21 mouse cellular contexts compared by ENCODE assay signal in the genomic region with DNA sequence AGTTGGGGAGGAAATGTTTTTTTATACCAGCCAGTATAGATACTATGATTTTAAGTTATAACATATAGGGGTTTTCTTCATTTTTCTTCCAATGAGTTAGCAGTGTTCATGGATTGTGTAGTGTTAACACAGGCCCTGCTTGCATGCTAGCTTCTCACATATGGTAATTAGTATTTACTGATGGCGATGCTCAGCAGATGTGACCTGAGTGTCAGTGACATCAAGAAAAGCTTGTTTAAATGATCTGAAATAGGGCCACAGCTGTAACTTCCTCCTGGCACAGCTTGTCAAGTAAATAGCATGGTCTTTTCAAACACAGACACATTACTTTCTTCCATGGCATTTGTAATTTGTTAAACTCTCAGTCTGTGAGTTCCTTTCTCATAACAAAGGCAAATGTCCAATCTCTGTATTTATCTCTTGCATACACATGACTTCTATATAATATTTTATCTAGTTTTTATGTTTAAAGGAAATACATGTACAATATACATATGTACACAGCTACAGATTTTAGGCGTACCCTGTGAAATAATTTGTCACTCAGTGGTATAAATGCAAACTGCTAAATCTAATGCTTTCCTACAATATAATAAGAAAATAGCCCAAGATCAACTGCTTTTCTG. TPM values are rescaled to one million over a fixed set of nuclear protein-coding genes. Genes with fewer than 3 reads are reported as not detected.
DNase-seq lines count a peak whose midpoint lies in the region; ATAC-seq lines count a peak whose summit lies in the region.
"Had no signal": no experiment of that assay in that cellular context is flagged by ENCODE, and none has a peak within 500 bp of the region (broad histone marks: within the 10 kb centered on the region; RNA-seq: fewer than 3 reads in every experiment).

No protein-coding gene starts in this region.

- no peaks in the 10 kb centered on the region for H3K4me1 ChIP-seq in hindbrain, embryonic 11.5 days (replicated peaks; ENCODE audit: control insufficient read depth, insufficient read depth, low read length)
- H3K4me1 ChIP-seq in hindbrain, embryonic 14.5 days (replicated peaks; ENCODE audit: control insufficient read depth, insufficient read depth, low read length) = no peaks in the 10 kb centered on the region
- peaks cover 7% of the 10 kb centered on the region; the same call in 1 of the 2 replicates for H3K4me1 ChIP-seq in lung, embryonic 15.5 days
- H3K4me1 ChIP-seq in midbrain, embryonic 13.5 days (replicated peaks) = no peaks in the 10 kb centered on the region
- H3K4me1 ChIP-seq in midbrain, embryonic 16.5 days (ENCODE audit: control insufficient read depth, insufficient read depth, low read length) = no peaks in the 10 kb centered on the region
- H3K4me1 ChIP-seq: embryonic facial prominence, embryonic 12.5 days; heart, embryonic 12.5 days; hindbrain, embryonic 10.5 days; intestine, embryonic 15.5 days had no signal

- WGBS in hindbrain, embryonic 11.5 days = 80% methylated on average over 2 of the region's 2 CpGs
- WGBS in hindbrain, embryonic 14.5 days = 63% methylated on average over 2 of the region's 2 CpGs
- 45% methylated on average over 2 of the region's 2 CpGs for WGBS in lung, embryonic 15.5 days
- WGBS in midbrain, embryonic 13.5 days = 72% methylated on average over 2 of the region's 2 CpGs
- WGBS in midbrain, embryonic 16.5 days = 66% methylated on average over 2 of the region's 2 CpGs

- H3K4me3 ChIP-seq in hindbrain, embryonic 11.5 days (ENCODE audit: low read depth, low read length) = no peak overlapping the region
- no peak overlapping the region for H3K4me3 ChIP-seq in hindbrain, embryonic 14.5 days (replicated peaks; ENCODE audit: low read length)
- no peak overlapping the region for H3K4me3 ChIP-seq in lung, embryonic 15.5 days
- no peak overlapping the region for H3K4me3 ChIP-seq in midbrain, embryonic 13.5 days (replicated peaks)
- no peak overlapping the region for H3K4me3 ChIP-seq in midbrain, embryonic 16.5 days (ENCODE audit: low read depth, low read length)
- H3K4me3 ChIP-seq: embryonic facial prominence, embryonic 12.5 days; gastrocnemius, adult 2 months; heart, embryonic 12.5 days; hindbrain, embryonic 10.5 days; intestine, embryonic 15.5 days had no signal

- H3K4me2 ChIP-seq in hindbrain, embryonic 11.5 days (replicated peaks; ENCODE audit: low read depth, low read length) = no peak overlapping the region
- H3K4me2 ChIP-seq in hindbrain, embryonic 14.5 days (replicated peaks) = no peak overlapping the region
- no peak overlapping the region for H3K4me2 ChIP-seq in lung, embryonic 15.5 days
- no peak overlapping the region for H3K4me2 ChIP-seq in midbrain, embryonic 13.5 days (replicated peaks)
- no peak overlapping the region for H3K4me2 ChIP-seq in midbrain, embryonic 16.5 days (ENCODE audit: low read length)
- H3K4me2 ChIP-seq: embryonic facial prominence, embryonic 12.5 days; heart, embryonic 12.5 days; intestine, embryonic 15.5 days had no signal

- no peak for DNase-seq in hindbrain, embryonic 11.5 days (ENCODE audit: low spot score)
- DNase-seq in hindbrain, embryonic 14.5 days (ENCODE audit: low spot score) = no peak
- DNase-seq in lung, postnatal 25 days (ENCODE audit: low spot score) = no peak
- DNase-seq in B cell, adult 2 months = no peak
- DNase-seq: adrenal gland, adult 8-10 months; adrenal gland, postnatal 36 days; cerebellum, adult 11-12 months; cerebellum, adult 9-10 months; cerebellum, postnatal 25 days; gastrocnemius, adult 2 months; gastrocnemius, postnatal 25 days had no signal

- H3K9ac ChIP-seq in hindbrain, embryonic 11.5 days (ENCODE audit: low read depth, low read length) = no peak overlapping the region
- H3K9ac ChIP-seq in hindbrain, embryonic 14.5 days = no peak overlapping the region
- no peak overlapping the region for H3K9ac ChIP-seq in lung, embryonic 15.5 days
- H3K9ac ChIP-seq in midbrain, embryonic 13.5 days (replicated peaks) = no peak overlapping the region
- H3K9ac ChIP-seq in midbrain, embryonic 16.5 days (ENCODE audit: low read depth, low read length) = no peak overlapping the region
- H3K9ac ChIP-seq: embryonic facial prominence, embryonic 12.5 days; heart, embryonic 12.5 days; intestine, embryonic 15.5 days had no signal

- no peaks in the 10 kb centered on the region for H3K9me3 ChIP-seq in hindbrain, embryonic 11.5 days (ENCODE audit: control insufficient read depth, low read length)
- no peaks in the 10 kb centered on the region for H3K9me3 ChIP-seq in hindbrain, embryonic 14.5 days (ENCODE audit: control insufficient read depth, low read length)
- no peaks in the 10 kb centered on the region for H3K9me3 ChIP-seq in lung, embryonic 15.5 days
- no peaks in the 10 kb centered on the region for H3K9me3 ChIP-seq in midbrain, embryonic 13.5 days
- no peaks in the 10 kb centered on the region for H3K9me3 ChIP-seq in midbrain, embryonic 16.5 days (replicated peaks; ENCODE audit: control insufficient read depth, low read length, poor library complexity, severe bottlenecking)
- H3K9me3 ChIP-seq: embryonic facial prominence, embryonic 12.5 days; G1E; heart, embryonic 12.5 days; hindbrain, embryonic 10.5 days; intestine, embryonic 15.5 days had no signal

- H3K27me3 ChIP-seq in hindbrain, embryonic 11.5 days (ENCODE audit: control insufficient read depth, insufficient read depth, low read length) = no peaks in the 10 kb centered on the region
- H3K27me3 ChIP-seq in hindbrain, embryonic 14.5 days (ENCODE audit: control insufficient read depth, insufficient read depth, low read length) = no peaks in the 10 kb centered on the region
- no peaks in the 10 kb centered on the region for H3K27me3 ChIP-seq in lung, embryonic 15.5 days
- no peaks in the 10 kb centered on the region for H3K27me3 ChIP-seq in midbrain, embryonic 13.5 days
- no peaks in the 10 kb centered on the region for H3K27me3 ChIP-seq in midbrain, embryonic 16.5 days (ENCODE audit: control insufficient read depth, insufficient read depth, low read depth, low read length)
- H3K27me3 ChIP-seq: embryonic facial prominence, embryonic 12.5 days; heart, embryonic 12.5 days; intestine, embryonic 15.5 days had no signal

- no peak overlapping the region for H3K27ac ChIP-seq in hindbrain, embryonic 11.5 days (ENCODE audit: low read depth, low read length)
- no peak overlapping the region for H3K27ac ChIP-seq in hindbrain, embryonic 14.5 days
- H3K27ac ChIP-seq in lung, embryonic 15.5 days = no peak overlapping the region
- H3K27ac ChIP-seq in midbrain, embryonic 13.5 days = no peak overlapping the region
- H3K27ac ChIP-seq in midbrain, embryonic 16.5 days (ENCODE audit: low read length) = no peak overlapping the region
- H3K27ac ChIP-seq: embryonic facial prominence, embryonic 12.5 days; gastrocnemius, adult 2 months; hindbrain, embryonic 10.5 days; intestine, embryonic 15.5 days had no signal

- H3K36me3 ChIP-seq in hindbrain, embryonic 11.5 days (ENCODE audit: control insufficient read depth, insufficient read depth, low read length) = no peaks in the 10 kb centered on the region
- H3K36me3 ChIP-seq in hindbrain, embryonic 14.5 days (replicated peaks; ENCODE audit: control insufficient read depth, insufficient read depth) = no peaks in the 10 kb centered on the region
- no peaks in the 10 kb centered on the region for H3K36me3 ChIP-seq in lung, embryonic 15.5 days
- no peaks in the 10 kb centered on the region for H3K36me3 ChIP-seq in midbrain, embryonic 13.5 days
- H3K36me3 ChIP-seq in midbrain, embryonic 16.5 days (ENCODE audit: control insufficient read depth, insufficient read depth, low read length) = no peaks in the 10 kb centered on the region
- H3K36me3 ChIP-seq: embryonic facial prominence, embryonic 12.5 days; G1E; heart, embryonic 12.5 days; hindbrain, embryonic 10.5 days; intestine, embryonic 15.5 days had no signal

- 0 out of 2 replicates have a peak, but pooled peaks have one; percentile 38 for ATAC-seq in hindbrain, embryonic 11.5 days (ENCODE audit: low FRiP score)
- no peak for ATAC-seq in hindbrain, embryonic 14.5 days (ENCODE audit: low FRiP score)
- peak; percentile 76; the same call in 1 of the 2 replicates for ATAC-seq in lung, embryonic 15.5 days (ENCODE audit: borderline replicate concordance, extremely low read depth, low FRiP score, low TSS enrichment)
- ATAC-seq in midbrain, embryonic 13.5 days = 0 out of 2 replicates have a peak, but pooled peaks have one; percentile 27
- no peak for ATAC-seq in midbrain, embryonic 16.5 days
- ATAC-seq: CD4-positive, CD25-positive, alpha-beta regulatory T cell, adult 4 months; forebrain, embryonic 16.5 days; intestine, embryonic 15.5 days had no signal

RNA-seq across cellular contexts. Expression of gene Tmem17, which starts 18.1 kb away (rescaled TPM):
- 13.4 and 16.4 TPM in 2 replicates for polyA plus RNA-seq in hindbrain, embryonic 11.5 days (2014; fragmentation: Nextera tagmentation; extraction: Ambion mirVana)
- 24.2 and 24.3 TPM in 2 replicates for polyA plus RNA-seq in hindbrain, embryonic 14.5 days (2014; fragmentation: Nextera tagmentation; extraction: Ambion mirVana)
- 18.3 and 19.7 TPM in 2 replicates for polyA plus RNA-seq in lung, embryonic 15.5 days (2015; fragmentation: Nextera tagmentation; extraction: Ambion mirVana)
- polyA plus RNA-seq in midbrain, embryonic 13.5 days (2015; fragmentation: Nextera tagmentation; extraction: Ambion mirVana) = 20.4 and 20.8 TPM in 2 replicates
- polyA plus RNA-seq in midbrain, embryonic 16.5 days (2015; fragmentation: Nextera tagmentation; extraction: Ambion mirVana) = 23.9 and 24.7 TPM in 2 replicates
- polyA plus RNA-seq: G1E had no signal

Comparison
In these comparisons a context has a peak if more than half of its experiments do, and no peak if none do; other contexts are left out.
1. ATAC-seq: peak in hindbrain, embryonic 11.5 days (single experiment), lung, embryonic 15.5 days (single experiment) and midbrain, embryonic 13.5 days (single experiment); none in hindbrain, embryonic 14.5 days (single experiment) and midbrain, embryonic 16.5 days (single experiment).